Mouse (Mus musculus): ENCODE data around the gene Zdhhc21. TPM values are rescaled to one million over a fixed set of nuclear protein-coding genes. Genes with fewer than 3 reads are reported as not detected.

Zdhhc21 gene
- 10 to 100 TPM; 11.9 to 13.9 TPM for total RNA-seq (2023)

DNA sequence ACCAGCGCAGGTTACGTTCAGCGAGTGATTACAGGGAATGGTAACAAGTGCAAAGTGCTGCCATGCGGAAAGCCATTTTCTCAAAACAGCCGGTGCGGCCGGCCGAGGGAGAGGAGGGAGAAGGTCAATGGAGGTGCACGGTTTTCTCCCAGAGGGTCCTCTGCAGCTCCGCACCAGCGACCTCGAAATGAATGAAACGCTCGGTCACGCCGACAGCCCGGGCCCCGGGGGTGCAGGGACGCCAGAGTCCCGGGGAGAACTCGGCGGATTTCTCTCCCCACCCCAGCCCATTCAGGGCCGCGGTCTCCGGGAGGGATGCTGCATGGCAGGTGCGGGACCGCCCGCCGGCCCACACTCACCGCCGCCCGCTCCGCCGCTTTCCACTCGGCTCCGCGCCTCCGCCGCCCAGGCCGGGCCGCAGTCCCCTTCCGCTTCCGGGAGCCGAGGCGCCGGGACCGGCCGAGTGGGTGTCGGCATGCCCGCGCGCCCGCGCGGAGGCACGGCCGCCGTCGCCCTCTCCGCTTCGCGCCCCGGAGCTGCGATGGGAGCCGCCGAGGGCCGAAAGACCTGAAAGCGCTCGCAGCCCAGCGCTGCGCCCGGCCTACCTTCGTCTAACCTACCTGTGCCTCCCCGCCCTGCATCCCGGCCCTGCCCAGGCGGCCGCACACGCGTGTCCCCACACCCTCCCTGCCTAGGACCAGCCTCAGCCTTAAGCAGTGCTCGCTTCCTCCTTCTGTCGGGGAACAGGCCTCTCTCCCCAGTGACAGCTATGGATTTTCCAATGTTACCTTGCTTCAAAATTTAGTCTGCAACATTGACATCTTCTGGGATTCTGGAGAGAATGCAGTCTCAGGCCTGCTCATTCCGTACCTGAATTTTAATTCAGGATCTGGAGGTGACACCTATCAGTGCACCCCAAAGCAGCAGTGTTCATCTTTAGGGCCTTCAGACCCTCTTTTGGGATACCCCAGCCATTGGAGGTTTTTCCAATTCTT lies at the start of gene Zdhhc21:
TSS of gene Zdhhc21 (minus strand) at position 828 of the 995 bp plus-strand sequence.

DNA sequence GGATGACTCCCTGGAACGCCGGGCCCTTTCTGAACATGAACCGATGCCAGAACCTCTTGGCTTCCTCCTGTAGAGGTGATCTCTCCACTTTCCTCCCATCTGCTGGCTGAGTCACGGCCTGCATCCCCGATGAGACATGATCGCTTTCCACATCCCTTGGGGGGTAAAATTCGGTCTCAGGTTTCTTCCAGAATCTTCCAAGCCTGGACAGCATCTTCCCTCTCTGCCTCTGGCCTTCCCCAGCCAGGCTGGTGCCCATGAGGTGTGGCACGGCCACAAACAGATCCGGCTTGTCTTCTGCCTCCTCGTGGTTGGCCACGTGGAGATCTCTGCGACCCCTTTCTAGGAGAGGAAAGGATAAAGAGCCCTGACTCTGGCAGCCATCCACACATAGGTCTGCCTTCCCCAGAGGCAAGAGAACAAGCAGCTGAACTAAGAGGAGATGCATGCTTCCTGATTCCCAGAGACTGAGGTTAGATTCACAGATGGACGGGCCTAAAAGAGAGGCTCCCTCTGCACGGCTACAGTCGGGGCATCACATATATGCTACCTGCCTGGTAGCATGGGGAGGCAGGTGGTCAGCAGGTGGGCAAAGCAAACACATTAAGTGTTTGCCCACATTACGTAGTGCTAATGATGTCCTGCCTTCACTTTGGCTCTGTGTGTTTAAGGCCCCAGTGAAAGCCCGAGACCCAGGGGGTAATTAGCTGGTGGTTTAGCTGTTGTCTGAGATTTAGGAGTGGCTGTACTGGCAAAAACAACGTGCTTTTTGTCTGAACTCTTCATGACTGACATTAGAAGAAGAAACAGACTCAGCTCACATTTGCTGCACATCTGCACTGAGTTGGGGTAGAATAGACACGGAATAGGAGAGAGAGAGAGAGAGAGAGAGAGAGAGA lies 25.1 kb upstream of the Zdhhc21 start, which contains the start of gene Cer1:
TSS of gene Cer1 (minus strand) at position 513 of the 899 bp plus-strand sequence.

Other genes starting within 250 kb of the Zdhhc21 start
- gene Nfib, start 154.2 kb downstream of the Zdhhc21 start, total RNA-seq (2023) = under 1 TPM; 0.18 to 0.31 TPM
- not detected for gene Cer1, start 25.2 kb upstream of the Zdhhc21 start, total RNA-seq (2023)
- not detected for gene Frem1, start 192.4 kb upstream of the Zdhhc21 start, total RNA-seq (2023)